Mouse (Mus musculus) megakaryocyte, adult 5-6 weeks (primary cell): ENCODE results near the gene Kifap3. TPM values are rescaled to one million over a fixed set of nuclear protein-coding genes. Genes with fewer than 3 reads are reported as not detected.
"Not testable (repeated sequence)": the region's sequence is repeated elsewhere in the genome, so short reads cannot be mapped to it uniquely, and the experiment has no call there.

Source experiments
- ATAC-seq: 2 replicates; pipeline ENCODE4 v1.8.0; 2016; ENCODE audit warnings: mild to moderate bottlenecking, inconsistent platforms; ENCODE audit not compliant: poor library complexity, severe bottlenecking
- total RNA-seq, 2 experiments: library from RNA; stranded (forward) in 1 of 2; stranded (reverse) in 1 of 2; fragments of 153-499, 151-499 nt in 1 of 2; fragments of 221-1000, 200-1000 nt in 1 of 2; gene quantifications; 2 replicates each; pipeline versions ENCODE4 v1.2.3 to v1.2.4; 2015 to 2017

Gene Kifap3
- 5.3 and 7.0 TPM in 2 replicates for total RNA-seq (2015)
- 5.8 and 6.1 TPM in 2 replicates for total RNA-seq (2017)

DNA sequence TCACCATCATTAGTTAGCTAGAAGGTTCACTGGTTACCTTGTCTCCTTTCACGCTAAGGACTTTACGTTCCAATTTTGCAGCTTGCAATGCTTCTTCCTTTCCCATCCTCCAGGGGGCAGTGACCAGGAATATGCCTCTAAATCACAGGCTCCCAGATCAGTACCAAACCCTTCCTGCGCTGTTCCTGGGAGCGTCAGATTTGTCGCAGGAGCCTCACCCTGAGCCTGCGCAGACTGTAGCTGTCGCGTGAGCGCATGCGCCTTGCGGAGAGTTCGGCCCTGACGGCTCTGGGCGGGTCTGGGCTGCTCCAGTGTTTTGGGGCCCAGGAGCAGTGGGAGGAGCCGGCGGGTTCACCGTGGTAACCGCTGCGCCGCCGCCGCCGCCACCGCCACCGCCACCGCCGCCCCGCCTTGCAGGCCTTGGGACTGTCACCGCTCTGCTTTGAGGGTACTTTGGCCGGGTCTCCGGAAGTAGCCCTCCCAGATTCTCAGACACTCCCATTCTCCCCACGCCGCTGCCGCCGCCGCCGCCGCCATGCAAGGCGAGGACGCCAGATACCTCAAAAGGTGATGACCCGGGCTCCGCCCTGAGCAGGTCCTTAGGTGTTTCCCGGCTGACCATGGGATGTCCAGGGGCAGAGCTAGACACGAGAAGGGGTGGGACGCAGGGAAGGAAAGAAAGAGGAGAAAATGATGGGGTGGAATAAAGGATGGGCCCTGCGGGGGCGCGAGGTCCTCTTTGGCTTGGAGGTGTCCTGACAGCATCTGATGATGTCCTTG lies at the start of gene Kifap3:
Kifap3 (plus strand) TSS at position 248 of the 780 bp plus-strand sequence.
- ATAC-seq = peak; percentile 99

DNA sequence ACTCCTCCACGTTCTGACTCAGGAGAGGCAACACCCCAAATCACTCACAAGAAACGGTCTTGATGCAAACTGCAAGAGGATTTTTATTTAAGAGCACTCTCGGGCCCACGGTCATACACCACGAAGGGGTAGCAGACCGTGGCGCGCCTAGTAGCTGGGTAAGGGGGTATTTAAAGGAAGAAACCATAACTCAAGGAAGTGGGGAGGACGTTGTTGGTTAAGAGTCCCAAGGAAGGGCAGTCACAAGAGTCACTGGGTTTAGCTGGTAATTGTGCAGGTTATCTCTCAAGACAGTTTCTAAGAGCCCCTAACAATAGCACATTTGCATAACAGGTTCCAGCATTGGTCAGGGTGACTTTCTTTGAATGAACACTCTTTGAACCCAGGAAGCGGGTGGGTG lies 48.2 kb upstream of the Kifap3 start:
- ATAC-seq = not testable (repeated sequence)

DNA sequence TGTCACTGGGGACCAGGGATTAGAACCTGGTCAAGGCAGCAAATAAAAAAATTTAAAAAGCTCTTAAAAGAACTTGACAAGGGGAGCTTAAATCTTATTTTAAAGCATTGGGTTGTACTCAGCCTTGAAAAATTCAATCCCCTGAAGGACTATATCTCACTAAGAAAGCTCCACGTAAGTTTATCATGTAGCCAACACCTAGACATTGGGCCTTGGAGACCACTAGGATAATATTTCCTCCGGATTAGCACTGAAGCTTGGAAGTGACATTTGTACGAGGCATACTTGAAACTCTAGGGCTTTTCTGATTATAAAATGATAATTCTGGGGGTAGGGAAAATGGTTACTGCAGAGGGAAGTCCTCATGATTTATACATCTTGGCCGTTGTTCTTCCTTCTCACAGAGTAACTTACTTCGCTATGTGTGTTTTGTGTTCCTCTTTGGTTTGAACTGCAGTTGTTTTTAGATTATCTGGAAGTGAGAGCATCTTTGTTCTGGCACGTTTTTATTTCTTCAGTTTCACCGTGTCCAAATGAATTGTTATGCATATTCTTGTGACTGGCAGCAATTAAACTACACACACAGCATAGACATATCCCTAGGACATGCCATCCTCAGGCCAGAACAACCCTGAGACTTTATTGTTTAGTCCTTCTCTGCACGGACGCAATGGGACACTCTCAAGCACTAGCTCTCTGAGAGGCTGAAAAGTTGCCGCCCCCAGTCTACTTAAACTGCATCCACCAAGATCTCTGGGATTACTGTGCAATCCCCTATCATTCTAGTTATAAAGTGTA lies 42.7 kb upstream of the Kifap3 start:
- ATAC-seq = no peak

DNA sequence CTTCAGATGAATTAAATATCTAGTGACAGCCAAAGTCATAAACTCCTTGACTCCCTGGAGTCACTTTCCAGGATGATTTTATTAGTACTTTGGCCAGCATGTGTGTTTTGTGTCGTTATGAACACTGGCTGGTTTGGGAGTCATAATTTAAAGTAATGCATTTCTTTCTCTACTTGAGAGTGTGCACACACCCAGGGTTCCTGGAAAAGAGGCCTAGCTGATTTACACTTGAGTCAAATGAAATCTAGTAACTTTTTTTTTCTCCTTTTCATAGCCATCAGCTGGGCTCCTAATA lies 42.2 kb upstream of the Kifap3 start:
- no peak for ATAC-seq

DNA sequence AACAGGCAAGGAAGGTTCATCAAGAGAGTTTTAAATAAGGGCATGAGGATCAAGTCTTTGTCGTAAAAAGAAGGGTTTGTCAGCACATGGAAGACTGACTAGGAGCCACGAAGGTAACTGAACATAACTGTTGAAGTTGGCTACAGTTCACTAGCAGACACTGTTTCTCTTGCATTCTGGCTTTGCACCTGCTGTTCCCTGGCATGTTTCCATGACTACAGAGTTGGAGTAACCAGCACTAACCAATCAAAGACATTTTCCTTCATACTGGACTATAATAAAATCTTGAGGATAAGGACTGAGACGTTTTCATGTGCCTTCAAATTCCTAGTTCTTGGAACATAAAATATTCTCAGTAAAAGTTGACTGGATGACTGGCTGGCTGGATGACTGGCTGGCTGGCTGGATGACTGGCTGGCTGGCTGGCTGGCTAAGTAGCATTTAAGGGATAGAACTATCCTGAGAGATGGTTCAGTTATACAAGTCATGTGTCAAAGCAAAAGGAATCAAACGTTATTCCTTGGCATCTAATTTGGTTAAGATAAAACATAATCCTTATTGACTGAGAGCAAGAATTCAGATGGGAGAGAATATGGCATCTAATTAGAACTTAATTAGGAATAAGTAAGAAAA lies 27.9 kb upstream of the Kifap3 start:
- ATAC-seq = no peak

DNA sequence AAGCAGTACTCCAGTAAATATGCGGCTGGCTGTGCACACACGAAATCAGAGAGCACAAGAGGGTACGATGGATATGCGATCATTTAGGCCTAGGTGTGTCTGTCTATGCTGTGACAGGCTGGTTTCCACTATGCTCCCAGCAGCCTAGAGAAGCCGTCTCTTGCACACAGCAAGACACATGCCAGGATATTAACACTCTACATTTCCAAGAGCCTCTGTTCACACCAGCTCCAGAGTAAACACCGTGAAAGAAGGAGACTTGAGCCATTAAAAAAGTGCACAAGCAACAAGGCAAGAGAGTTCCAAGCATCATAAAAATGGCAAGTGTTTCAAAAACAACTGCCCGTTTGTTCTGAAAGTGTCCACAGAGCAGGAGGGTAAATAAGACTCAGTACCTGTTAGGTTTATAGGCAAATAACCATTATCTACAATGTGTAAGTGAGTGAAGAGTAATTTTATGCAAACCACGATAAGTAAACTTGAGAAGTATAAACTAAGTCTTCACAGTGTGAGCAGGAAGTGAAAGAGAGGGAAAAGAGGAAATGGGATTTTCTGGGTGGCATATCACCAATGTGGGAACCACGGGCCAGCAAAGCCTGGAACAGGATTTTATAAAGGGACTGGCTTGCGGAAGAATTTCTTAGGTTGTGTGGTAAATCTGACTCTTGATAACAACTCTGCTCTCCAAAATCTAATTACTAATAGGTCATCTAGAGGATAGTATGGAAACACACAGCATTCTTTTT lies 21.7 kb upstream of the Kifap3 start:
- peak; percentile 94 for ATAC-seq

DNA sequence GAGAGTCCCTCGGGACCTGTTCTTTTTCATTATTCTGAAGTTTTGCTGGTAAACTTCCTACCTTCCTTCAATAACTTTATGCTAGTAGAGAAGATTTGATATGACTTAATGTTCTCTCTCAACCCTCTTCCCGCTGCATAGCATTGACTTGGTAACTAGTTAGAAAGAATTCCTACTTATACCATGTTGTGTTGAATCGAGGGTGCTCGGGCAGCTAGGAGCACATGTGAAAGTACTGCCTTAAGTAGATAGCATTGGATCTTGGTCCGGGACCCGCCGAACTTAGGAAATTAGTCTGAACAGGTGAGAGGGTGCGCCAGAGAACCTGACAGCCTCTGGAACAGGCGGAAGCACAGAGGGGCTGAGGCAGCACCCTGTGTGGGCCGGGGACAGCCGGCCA lies 4.2 kb downstream of the Kifap3 start:
- not testable (repeated sequence) for ATAC-seq

DNA sequence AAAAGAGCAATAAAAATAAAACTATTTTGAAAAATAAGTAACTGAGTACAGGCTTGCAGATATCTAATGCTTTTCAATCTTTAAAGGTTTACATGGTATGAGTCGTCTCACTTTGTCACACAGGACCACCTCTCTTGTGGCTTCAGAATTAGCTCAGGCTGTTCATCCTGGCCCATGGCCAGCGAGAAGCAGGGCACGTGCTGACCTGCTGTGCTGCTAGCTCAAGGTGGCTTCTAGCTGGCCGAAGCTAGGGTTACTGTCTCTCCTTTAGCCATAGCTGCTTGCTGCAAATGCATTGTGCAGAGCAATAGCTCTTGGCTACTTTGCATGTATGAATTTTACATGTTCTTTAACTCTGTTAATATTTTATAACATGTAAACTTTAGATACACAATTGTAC lies 42.0 kb downstream of the Kifap3 start:
- no peak for ATAC-seq

DNA sequence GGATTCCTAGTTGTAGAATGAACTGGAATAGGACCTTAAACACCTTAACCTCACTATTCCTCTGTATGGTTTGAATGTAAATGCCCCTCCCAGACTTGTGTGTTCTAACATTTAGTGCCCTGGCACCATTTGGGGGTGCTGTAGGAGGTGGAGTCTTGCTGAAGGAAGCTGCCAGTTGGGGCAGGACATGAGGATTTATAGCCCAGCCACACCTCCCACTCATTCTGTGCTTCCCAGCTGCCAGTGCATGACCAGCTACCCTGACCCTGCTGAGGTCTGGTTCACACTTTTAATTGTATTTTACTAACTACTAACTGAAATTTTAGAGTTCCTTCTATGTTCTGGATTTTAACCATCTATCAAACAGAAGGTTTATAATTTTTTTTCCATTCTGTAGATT lies 50.1 kb downstream of the Kifap3 start:
- ATAC-seq = no peak

DNA sequence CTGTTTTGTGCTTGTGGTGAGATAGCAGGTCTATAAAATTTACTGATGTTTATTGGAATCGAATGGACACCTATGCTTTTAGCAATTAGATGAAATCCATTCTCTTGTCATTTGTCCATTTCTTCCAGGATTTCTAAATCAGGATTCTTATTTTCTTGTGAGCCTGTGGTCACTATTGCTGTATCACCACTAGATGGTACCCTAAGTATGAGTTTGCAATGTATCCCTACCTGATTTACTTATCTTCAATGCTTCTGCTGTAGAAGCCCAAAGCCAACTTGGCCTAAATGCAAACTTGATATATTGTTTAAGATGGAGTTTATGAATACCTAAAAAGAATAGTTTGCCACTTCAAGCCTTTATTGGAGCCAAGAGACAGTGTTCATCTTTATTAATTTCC lies 54.7 kb downstream of the Kifap3 start:
- ATAC-seq = no peak

DNA sequence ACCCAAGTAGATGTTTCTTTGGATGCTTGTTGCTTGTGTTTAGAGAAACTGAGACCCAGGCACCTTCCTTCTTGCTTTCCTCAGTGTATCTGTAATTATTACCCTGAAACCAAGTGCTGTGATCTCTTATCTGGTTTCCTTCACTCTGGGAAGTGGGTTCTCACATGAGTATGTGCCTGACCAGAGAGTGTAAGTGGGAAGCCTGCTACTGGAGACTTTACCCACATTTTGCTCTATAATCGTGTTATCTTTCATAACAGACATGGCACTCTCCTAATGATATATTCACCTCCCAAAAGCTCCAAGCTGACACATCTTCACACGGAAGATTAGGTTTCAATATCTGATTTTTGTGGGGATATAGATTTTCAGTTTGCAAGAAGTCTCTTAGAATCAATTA lies 55.7 kb downstream of the Kifap3 start:
- no peak for ATAC-seq

DNA sequence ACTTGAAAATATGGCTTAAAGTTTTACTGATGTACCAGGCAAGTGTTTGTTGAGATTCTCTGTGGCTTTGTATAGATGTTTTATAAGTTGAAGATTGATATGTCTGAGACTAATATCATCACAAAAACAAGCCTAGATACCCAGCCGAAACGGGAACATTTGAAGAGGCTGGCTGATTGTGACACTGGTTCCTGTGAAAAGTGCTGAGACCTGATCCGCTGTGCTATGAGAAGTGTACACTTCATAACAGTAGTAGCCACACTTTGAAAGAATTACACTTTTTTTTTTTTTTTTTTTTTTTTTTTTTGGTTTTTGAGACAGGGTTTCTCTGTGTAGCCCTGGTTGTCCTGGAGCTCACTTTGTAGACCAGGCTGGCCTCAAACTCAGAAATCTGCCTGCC lies 59.1 kb downstream of the Kifap3 start:
- not testable (repeated sequence) for ATAC-seq

DNA sequence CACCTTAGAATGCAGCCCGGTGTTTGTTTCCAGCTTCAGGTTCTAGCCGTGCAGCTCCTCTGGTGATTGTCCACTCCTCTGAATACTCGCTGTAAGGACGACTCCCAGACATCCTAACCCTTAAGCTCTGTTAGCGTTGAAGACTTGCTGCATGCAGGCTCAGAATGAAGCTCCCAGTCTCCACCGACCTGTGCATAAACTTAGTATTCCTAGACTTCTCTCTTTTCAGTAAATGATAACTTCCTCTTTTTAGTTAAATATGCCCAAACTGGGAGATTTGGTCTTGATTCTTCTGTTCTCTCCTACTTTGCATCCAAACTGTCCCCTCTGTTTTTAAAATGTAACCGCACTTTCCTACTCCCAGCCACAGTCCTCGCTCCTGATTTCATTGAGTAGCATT lies 61.2 kb downstream of the Kifap3 start:
- ATAC-seq = peak; percentile 56

DNA sequence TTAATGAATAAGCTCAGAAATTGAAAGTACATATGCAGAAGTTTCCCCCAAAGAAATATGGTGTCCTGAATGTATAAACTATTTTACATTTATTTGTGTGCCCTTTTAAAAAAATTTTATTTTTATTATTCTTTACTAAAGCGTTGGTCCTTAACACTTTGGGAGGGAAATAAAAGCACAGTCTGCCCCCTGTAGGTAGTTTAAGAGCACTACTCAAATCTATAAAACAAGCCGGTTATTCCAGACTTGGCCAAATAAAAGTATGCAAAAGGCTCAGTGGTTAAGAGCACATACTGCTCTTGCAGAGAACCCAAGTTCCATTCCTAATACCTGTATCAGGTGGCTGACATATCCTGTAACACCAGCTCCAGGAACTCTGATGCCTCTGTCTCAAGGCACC lies 62.9 kb downstream of the Kifap3 start:
- peak; percentile 49; the same call in 1 of the 2 replicates for ATAC-seq

DNA sequence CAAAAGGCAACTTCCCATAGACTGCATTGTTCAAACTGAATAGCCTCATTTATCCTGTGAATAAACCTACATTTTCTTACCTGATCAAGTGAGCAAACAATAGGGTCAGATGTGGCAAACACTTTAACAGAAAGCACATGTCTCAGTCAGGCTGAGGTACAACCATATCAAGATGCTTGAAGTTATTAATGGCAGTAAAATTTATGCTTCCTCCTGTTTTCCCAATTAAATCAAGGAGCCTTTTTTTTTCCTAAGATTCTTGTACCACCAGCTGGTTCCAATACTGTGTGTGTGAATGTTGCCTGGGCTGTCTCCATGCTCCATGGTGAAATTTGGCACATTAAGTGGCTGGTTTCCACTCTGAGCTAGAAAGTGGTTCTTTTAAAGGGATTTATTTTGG lies 64.5 kb downstream of the Kifap3 start:
- ATAC-seq = no peak

DNA sequence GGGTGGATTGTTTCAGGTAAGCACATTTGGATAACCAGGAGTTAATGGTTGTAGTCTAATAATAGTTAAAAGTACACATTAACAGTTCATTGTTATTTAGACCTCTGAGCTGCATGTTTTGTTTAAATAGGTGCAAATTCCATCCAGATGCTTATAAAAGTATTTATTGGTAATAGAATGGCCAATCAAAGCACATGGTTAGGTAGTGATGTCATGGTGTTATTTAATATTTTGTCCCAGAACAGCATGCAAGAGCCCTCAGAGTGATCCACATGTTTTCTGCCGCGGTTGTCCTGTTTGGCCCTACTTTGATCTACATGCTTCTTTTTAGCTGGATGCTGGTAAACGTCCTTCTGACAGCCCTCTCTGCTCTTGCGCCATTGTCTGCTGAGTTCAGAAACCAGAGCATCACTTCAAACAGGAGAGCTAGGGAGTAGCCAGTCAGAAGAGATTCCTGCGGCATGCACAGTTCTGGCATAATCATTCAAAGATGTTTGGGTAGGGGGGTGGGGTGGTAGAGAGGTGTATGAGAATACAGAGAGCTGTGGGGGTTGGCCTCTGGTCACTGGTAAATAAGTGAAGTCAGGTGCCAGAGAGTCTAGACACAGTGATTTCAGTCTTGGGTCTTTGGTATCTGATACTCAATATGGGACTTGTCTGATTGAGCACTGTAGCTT lies 73.6 kb downstream of the Kifap3 start:
- no peak for ATAC-seq

DNA sequence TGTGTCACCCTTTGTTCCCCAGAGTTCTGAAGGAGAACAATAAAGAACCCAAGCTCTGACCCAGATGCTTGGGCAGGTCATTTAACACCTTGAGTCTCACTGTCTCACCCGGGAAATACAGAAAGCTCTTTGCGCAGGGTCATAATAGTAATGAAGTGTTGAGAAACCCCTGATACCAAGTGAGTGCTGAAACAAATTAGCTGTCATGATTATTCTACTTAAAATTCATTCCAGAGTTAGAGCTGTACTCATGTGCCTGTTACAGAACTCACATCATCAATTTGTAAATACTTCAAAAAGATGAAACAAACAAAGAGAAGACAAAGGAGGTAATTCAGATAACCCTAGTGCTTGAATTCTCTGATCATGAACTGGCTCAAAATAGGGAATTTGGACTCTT lies 79.0 kb downstream of the Kifap3 start:
- ATAC-seq = no peak

DNA sequence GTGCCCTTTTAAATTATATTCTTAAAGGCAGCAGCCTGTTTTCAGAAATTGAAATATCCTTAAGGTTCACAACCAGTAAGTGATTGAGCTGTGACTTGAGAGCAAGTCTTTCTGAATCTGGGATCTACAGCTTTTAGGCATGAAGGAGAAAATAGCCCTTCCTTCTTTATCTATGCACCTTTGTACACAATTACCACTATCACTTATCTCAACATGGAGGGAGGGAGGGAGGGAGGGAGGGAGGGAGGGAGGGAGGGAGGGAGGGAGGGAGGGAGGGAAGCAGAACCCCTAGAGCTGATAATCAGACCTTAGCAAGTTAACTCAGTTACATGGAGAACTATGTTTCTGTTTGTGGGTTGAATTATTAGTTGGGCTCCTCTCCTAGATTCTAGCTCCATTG lies 82.2 kb downstream of the Kifap3 start:
- no peak for ATAC-seq

DNA sequence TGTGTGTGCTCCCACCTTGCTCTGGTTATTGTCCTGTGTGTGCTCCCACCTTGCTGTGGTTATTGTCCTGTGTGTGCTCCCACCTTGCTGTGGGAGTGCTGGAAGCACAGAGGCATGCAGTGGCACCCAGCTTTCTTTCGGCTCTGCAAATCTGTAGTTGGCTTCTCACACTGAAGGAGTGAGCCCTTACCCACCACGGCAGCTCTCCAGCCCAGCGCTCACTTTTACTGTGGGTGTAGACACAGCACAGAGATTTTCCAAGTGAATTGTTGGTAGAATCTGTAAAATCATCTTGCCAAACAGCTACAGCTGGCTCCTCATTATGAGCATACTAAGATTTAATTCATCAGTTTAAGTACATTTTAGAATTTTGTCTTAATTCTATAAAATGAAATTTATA lies 93.8 kb downstream of the Kifap3 start:
- ATAC-seq = no peak

DNA sequence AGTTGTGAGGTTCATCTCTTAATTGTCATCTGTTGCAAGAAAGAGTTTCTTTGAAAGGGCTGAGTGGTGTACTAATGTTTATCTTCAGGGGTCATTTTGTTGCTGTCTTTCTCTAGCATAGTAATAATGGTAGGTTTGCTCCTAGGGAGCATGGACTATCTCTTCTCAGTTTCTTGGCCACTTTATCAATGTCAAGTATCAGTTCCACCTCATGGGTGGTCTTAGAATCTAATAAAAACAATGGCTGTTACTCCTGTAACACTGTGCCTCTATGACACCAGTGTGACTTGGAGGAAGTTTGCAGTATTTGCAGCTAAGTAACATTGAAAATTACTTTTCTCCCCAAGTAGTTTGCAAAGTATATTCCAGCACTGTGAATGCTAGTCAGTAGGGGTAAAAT lies 110.2 kb downstream of the Kifap3 start:
- ATAC-seq = no peak

DNA sequence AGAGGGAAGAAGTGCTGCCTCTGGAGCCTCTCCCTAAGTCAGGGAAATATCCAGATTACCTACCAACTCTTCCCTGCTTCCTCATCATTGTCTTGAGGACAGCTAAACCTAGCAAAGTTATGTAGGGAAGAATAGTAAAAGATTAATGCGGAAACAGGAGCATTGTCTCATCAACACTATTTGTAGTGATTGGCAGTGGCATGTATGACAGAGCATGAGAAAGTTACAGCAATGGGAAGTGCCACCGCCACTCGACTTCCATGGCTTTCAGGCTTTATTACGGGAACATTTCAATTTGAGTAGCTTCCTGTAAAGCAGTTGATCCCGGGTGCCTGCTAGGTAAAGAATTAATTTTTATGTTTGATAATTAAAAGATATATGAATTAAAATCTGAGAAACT lies 113.9 kb downstream of the Kifap3 start:
- ATAC-seq = no peak
